Mouse (Mus musculus): ENCODE results near the gene Gm32742.
A peak's percentile ranks its signal among the peaks of the same experiment; 100 is the strongest.

Gm32742 gene

DNA sequence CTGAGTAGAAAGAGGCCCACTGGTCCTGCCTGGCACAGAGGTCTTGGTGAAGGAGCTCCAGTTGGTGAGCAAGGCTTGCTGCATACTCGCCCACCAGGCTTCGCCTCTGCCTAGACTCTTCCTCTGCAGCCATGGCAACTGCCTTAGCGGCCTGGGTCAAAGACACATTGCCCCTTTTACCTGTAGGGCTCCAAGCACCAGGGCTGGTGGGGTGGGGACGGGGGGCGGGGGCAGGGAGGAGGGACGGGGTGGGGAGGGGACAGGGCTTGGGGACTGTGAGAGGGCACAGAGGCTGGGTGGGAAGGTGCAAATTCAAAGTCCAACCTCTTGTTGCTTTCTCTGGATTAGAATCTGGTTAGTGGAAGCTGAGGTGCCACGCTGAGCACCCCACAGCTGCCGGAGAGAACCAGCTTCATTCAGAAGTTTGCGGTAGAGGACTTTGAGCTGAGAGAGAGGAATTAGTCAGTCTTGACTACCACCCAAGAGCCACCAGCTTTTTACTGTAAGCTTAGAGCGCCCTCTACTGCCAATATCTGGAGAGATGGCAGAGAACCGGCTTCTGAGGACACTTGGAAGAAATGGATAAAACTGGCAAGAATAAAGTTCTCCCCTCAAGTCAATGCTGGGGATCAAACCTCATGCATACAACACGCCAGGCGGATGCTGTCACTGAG, 13.1 kb downstream of the Gm32742 start:
- DNase-seq (ENCODE audit: extremely low read depth, insufficient read length, low spot score) = peak; percentile 30

DNA sequence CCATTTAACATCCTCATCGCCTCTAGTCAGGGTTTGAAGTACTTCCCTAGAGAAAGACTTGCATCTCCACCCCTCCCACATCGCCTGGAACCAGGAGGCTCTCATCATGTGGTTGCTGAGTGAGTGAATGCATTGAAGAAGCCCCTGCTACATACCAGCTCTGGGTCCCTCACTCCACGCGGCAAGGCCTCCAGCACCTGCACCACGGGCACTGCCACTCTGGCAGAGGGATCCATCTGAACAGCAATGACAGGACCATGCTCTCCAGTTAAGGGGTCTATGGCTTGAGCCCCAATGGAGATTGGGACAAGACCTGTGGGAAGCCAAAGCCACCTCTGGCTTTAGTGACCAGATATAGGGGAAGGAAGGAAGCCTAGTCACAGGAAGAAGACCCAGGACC, 18.0 kb downstream of the Gm32742 start:
- no peak for DNase-seq (ENCODE audit: extremely low read depth, insufficient read length, low spot score)

DNA sequence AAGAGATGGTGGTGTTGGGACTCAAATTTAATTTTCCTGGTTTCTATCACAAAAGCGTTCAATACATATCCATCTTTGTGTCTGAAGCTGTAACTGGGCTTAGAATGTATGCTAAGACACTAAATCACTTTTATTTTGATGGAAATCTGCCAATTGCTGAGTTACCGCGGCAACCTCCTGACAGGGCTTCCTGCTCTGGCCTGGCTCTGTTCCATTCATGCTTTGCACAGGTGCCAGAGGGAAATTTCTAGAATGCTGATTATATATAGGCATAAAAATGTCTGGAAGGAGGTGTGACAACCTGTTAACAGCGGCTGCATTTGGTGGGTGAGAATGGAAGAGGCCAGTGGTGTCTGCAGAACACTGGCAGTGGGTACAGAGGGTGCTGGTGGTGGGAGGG, 18.8 kb downstream of the Gm32742 start:
- no peak for DNase-seq (ENCODE audit: extremely low read depth, insufficient read length, low spot score)

DNA sequence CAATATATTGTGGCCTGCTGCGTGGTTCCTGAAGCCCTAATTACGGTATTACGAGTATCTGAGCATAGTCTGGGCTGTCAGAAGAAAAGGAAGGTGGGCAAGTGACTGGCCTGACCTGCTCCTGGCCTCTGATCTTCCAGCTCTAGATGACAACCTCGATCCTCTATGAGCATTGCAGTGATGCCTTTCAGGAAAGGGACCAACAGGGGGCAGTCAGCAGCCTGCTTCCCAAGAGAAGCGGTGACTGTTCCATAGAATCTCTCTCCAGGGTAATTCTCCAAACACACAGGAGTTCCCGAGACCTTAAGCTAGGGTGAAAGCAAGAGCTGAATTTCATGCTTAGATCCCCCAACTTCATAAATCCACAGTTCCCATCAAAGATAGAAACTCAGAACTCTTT, 21.1 kb downstream of the Gm32742 start:
- no peak for DNase-seq (ENCODE audit: extremely low read depth, insufficient read length, low spot score)

DNA sequence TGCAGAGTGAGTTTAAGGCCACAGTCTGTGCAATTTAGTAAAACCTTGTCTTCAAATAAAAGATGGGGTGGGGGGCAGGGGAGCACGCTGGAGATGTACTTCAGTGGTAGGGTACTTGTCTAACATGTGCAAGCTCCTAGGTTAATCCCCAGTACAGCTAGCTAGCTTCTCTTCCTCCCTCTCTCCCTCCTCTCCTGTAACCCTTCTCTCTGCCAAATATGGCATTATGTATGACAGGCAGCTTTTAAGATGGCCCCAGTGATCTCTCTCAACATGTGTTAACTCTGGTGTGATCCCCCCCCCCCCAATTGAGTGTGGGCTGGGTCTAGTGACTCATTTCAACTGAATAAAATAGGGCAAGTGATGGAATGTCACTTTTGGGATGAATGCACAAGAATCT, 21.9 kb downstream of the Gm32742 start:
- DNase-seq (ENCODE audit: extremely low read depth, insufficient read length, low spot score) = no peak

DNA sequence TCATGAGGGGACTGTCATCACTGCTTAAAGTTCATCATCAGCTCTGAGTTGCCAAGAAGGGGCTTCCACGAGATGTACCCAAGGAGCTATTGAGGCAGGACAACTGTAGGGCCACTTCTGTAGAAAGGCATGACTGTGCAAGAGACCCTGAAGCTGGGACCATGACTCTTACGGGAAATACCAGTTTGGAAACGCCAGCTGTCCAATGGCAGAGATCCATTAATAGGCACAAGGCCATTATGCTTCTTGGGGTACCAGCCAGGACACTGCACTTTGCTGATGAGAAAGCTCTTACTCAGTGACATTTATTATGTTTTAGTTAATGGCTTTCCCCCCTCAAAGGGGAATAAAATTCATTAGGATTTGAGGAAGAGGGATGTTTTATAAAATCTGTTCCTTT, 24.6 kb downstream of the Gm32742 start:
- no peak for DNase-seq (ENCODE audit: extremely low read depth, insufficient read length, low spot score)

DNA sequence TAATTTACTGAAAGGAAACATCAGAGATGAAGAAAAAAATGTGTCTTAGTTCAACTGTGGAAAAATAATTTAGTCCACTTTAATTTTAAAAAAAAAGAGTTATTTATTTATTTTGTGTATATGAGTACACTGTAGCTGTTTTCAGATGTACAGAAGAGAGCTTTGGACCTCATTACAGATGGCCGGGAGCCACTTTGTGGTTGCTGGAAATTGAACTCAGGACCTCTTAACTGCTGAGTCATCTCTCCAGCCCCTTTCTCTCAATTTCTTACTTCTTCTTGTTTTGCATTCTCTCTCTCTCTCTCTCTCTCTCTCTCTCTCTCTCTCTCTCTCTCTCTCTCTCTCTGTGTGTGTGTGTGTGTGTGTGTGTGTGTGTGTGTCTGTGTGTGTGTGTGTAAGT, 25.9 kb downstream of the Gm32742 start:
- peak; percentile 34 for DNase-seq (ENCODE audit: extremely low read depth, insufficient read length, low spot score)

DNA sequence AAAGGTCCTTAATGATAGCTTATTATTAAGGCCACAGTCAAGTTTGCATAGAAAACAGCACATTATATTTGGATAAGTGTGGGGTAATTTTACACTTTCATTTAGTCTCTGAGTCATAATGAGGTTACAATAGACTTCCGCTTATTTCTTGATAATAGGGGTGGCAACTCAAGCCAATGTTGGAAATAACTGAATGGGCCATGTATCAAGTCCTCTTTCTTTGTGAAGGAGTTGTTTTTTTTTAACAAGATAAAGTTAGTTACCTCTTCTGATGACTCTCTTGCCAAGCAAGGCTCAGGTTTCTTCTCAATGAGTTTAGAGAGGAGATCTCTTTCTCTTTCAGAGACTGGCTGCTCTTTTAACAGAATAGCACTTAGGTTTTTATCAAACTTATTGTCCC, 27.0 kb downstream of the Gm32742 start:
- DNase-seq (ENCODE audit: extremely low read depth, insufficient read length, low spot score) = no peak

DNA sequence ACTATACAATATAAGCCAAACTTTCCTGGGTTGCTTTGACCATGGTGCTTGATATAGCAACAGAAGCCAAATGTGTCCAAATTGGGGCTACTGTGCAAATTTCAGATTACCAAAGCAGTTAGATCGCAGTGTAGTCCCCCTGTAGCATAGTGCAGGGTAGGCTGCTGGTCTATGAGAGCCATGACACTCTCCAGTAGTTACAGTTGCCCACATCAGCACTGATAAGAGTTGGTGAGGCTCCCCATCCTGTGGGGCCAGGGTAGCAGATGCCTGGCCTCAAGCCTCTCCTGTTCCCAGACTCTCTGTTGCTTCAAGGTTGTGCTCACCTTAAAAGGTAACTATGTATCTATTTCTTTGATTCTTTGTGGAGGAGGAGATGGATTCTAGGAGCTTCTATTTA, 27.5 kb downstream of the Gm32742 start:
- no peak for DNase-seq (ENCODE audit: extremely low read depth, insufficient read length, low spot score)

DNA sequence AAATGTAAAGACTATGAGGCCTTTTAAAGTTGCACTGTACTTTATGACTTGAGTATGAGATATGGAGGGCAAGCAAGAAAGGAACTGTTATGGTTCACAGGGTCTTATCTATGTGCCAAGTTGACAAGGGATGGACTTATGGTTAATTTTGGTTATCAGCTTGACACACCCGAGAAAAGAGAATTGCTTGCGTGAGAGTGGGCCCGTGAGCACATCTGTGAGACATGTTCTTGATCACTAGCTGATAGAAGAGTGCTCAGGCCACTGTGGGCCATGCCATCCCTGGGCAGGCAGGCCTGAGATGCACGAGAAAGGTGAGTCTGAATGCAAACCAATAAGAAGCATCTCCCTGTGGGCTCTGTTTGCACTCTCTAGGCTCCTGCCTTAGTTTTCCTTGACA, 27.9 kb downstream of the Gm32742 start:
- DNase-seq (ENCODE audit: extremely low read depth, insufficient read length, low spot score) = no peak

DNA sequence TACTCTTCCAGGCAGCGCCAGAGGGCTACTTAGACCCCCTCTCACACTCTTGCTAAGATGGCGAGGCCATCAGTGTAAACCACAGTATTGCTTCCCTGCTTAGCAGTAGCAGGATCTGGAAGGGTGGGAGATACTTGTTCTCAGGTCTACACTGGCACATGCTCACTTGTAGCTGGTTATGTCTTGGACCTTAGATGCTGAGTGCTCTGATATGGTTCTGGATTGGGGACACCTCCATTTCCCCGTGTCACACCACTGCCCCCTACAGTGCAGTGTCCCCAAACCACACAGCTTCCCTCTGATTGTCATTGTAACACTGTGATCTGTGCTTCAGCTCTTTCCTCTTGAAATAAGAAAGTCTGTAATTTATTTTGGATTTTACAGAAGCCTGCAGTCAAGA, 28.3 kb downstream of the Gm32742 start:
- DNase-seq (ENCODE audit: extremely low read depth, insufficient read length, low spot score) = no peak

DNA sequence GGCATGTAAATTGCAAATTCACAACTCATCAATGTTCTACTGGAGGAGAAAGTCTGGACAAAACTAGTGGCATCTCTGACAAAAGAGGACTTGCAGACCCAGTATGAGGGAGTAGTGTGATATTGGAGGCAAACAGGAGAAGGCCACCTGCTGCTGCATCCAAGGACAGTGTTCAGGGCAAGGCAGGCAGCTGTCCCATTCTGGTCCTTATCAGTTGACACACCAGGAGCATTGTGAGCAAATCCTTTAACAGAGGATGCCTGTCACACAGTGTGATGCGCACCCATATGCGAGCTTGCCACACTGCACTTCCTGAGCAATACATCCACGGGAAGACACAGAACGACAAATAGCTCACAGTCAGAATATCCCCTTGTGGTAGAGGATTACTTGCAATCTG, 50.5 kb downstream of the Gm32742 start:
- no peak for DNase-seq (ENCODE audit: extremely low read depth, insufficient read length, low spot score)

DNA sequence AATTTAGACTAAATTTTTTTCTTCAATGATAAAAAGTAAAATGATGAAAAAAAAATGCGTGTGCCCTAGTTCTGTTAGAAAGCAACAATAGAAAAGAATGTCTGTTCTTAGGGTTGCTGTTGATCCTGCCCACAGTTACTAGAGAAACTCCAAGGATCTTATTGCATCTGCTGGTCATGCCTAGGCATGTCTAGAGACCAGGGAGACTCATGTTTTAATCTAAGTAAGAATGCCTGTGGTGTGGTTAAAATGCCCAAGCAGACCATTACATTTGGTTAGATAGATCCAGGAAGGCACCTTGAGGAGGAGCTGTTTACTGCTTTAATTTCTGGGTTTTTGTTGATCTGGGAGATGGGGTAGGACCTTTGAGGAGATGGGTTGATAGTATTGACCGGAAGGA, 59.6 kb downstream of the Gm32742 start:
- DNase-seq (ENCODE audit: extremely low read depth, insufficient read length, low spot score) = no peak

DNA sequence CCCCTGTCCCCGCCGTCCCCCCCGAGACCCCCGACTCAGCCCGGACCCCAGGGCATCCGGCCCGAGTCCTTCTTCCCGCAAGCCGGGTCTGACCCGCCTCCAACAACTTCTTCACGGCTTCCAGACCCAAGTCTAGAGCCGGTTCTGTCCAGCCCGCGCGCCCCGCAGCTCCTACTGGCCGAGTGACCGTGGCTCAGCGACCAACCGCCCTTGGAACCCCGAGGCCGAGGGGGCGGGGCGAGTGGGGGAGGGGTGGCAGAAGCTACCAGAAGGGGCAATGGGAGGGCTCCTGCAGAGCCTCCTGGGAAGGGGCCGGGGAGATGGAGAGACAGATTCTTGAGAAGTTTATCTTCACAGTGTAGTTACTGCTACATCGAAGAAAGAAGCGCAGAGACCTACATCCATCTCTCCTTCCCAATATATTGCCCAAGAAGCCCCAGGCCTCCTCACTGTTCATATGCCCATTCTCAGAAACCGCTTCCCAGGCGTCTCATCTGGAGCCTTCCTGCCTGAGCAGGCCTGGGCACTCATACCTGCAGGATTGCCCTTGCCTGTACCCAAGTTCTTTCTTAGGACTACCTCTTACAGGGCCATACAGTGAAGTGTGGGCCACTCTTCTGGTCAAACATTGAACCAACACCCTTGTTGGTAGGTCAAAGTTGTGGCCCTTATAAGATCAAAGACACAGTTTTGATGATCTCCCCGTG, 61.4 kb downstream of the Gm32742 start:
- DNase-seq (ENCODE audit: extremely low read depth, insufficient read length, low spot score) = no peak

DNA sequence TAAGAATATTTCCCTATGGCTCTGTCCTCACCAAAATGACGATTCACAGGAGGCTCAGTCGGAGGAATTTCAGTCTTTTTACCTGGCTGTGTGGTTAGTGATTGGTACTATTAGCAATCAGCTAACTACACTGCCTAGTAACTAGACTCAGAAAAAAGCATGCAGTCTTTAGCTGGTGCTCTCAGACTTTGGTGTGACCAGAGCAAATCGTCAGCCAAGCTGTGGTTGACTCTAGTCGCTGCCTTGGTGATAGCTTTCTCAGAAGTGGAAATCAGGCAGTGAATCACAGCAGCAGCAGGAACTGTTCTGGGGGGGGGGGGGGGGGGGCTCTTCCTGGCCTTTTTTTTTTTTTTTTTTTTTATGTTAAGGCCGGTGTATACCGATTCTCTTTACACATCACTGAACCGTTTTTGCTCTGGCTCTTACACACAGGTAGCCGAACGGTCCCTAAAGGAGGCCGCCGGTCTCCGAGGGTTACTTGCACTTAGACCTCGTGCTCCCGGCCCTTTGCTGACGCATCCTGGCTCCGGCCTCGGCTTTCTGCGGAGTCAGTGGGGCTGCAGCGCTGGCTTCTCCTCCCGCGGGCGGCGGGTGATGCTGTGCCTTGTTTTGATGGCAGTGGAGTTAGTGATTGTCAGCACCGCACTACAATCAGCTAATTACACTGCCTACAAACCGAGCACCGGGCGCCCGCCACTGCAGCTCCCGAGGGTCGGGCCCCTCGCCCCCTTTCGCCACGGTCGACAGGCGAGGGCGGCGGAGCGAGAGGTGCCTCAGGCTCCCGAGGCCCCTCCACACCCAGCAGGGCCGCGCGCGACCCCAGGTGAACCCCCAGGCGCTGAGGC, 62.1 kb downstream of the Gm32742 start:
- DNase-seq (ENCODE audit: extremely low read depth, insufficient read length, low spot score) = no peak

DNA sequence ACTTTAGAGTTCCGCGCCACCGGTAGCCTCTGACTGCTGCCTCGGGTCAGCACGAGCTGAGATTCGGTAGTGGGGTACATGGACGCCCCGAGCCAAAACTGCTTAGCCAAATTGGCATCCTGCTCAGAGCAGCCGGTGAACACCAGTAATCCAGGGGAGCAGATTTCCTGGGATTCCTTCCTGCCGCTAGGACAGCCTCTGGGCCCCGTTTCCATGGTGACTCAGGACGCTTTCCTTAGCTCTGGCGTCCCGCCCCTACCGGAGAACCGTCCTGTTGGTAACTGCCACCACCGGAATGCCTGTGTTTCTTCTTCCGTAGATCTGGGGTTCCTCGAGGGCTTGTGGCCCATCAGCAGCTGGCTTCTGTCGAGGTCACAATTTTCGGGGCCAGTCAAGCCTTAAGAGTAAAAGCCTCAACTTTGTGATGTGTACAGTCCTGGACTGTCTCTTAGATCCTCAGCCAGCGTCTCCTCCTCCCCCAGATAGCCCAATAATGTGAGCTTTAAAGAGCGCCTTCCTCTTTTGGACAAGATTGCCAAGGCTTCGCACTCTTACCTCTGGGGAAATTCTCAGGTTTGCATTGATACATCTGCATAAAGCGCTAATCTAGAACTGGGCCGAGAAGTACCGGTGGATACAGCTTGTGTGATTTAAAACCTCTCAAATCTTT, 63.4 kb downstream of the Gm32742 start, which contains the start of gene 4833427G06Rik:
TSS of gene 4833427G06Rik (minus strand) at position 323 of the 670 bp plus-strand sequence.
- no peak for DNase-seq (ENCODE audit: extremely low read depth, insufficient read length, low spot score)

DNA sequence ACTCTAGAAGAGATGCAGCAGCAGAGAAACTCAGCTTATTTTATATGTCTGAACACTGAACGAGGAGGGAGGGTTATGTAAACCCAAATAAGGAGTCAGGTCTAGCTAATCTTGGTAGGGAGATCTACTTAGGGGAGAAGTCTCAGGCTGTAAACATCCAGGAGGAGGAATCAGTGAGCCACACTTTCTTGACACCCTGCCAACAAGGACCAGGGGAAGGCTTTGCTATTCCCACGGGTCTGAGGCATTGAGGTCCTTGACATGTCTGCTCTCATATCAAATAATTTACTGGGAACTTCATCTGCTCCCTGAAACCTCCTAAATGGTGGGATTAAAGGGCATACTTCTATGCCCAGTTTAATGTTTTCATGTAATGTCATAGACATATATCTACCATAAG, 69.0 kb downstream of the Gm32742 start:
- no peak for DNase-seq (ENCODE audit: extremely low read depth, insufficient read length, low spot score)

DNA sequence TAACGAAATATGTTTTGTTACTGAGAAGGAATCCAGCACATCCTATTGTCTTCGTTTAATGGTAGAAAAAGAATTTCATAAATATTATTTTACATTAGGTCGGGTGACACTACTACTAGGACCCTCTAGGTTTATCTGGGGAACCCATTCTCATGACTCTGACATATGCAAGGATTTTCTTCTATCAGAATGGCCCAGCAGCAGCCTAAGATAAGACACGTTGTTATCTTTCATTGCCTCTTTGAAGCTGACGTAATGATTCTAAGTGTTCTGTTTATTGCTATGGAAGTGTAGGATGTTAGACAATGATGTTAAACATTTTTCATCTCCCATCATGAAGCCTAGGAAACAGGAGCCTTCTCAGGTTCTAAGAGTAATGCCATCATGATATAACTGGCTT, 71.6 kb downstream of the Gm32742 start:
- no peak for DNase-seq (ENCODE audit: extremely low read depth, insufficient read length, low spot score)

DNA sequence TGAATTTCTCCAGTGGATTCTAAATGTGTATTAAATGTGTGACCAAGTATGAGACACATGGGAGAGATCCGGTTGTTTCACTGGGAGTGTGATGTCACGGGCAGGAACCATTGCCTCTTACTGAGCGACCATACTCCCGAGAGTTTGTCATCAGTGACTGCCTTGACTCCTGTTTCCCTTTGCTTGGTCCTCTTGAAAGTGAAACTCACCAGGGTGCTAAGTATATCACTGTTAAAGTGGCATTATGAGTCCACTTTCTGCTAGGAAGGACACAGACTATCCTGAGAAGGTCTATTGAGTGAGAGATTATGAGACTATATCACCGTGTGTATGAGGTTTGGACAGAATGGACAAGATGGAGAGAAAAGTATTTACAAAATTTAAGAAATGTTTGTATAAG, 83.7 kb downstream of the Gm32742 start:
- no peak for DNase-seq (ENCODE audit: extremely low read depth, insufficient read length, low spot score)

Data from 3134 (cell line).